Mouse (Mus musculus) forebrain, embryonic 15.5 days (tissue): ENCODE data around the gene Serpina12. TPM values are rescaled to one million over a fixed set of nuclear protein-coding genes. Genes with fewer than 3 reads are reported as not detected.

ENCODE experiments used
- ATAC-seq: fragments of 200-750 bp; cut with Nextera tagmentation; replicated peaks from 2 replicates; pipeline ENCODE4 v1.8.0; 2017; ENCODE audit warnings: mild to moderate bottlenecking, moderate TSS enrichment, moderate library complexity
- H3K27ac ChIP-seq: fragments of 300-500 bp; sonication (generic); replicated peaks from 2 replicates; pipeline ENCODE4 v1.5.1; 2015; ENCODE audit warnings: mild to moderate bottlenecking, inconsistent platforms
- H3K27me3 ChIP-seq: fragments of 300-500 bp; sonication (generic); 2 replicates; pipeline ENCODE4 v1.6.1; 2015; ENCODE audit warnings: inconsistent platforms
- H3K36me3 ChIP-seq: fragments of 300-500 bp; sonication (generic); 2 replicates; pipeline ENCODE4 v1.6.1; 2015; ENCODE audit warnings: mild to moderate bottlenecking, inconsistent platforms
- H3K4me1 ChIP-seq: fragments of 300-500 bp; sonication (generic); 2 replicates; pipeline ENCODE4 v1.6.1; 2015; ENCODE audit warnings: inconsistent platforms
- H3K4me2 ChIP-seq: fragments of 300-500 bp; sonication (generic); replicated peaks from 2 replicates; pipeline ENCODE4 v1.6.1; 2015; ENCODE audit warnings: mild to moderate bottlenecking, inconsistent platforms
- H3K4me3 ChIP-seq: fragments of 300-500 bp; sonication (generic); 2 replicates; pipeline ENCODE4 v1.5.1; 2015; ENCODE audit warnings: mild to moderate bottlenecking, inconsistent platforms
- H3K9ac ChIP-seq: fragments of 300-500 bp; sonication (generic); replicated peaks from 2 replicates; pipeline ENCODE4 v1.6.1; 2015; ENCODE audit warnings: mild to moderate bottlenecking, inconsistent platforms
- H3K9me3 ChIP-seq: fragments of 300-500 bp; sonication (generic); 2 replicates; pipeline ENCODE4 v1.6.1; 2016; ENCODE audit warnings: inconsistent platforms
- WGBS: fragments of 180-500 bp; shearing (Covaris S2); methylation state at CpG from one replicate; pipeline ENCODE4 v1.1.7; 2015; ENCODE audit warnings: mixed read lengths; 5-methylcytosine and 5-hydroxymethylcytosine counted together
- polyA plus RNA-seq: library from polyadenylated mRNA; unstranded; fragments of >200 nt; fragmentation: Nextera tagmentation; extraction: Ambion mirVana; gene quantifications from 2 replicates; pipeline ENCODE4 v1.2.1, GENCODE M21; 2015

The Serpina12 gene
- polyA plus RNA-seq = not detected in 2 replicates

- WGBS = 94% methylated on average over 7 of the region's 7 CpGs
- ATAC-seq = no peak
Observed at GRCm38 (mm10) chr12:104044343-104044742, at the start of gene Serpina12. Serpina12 (minus strand) TSS chr12:104044443.

DNA sequence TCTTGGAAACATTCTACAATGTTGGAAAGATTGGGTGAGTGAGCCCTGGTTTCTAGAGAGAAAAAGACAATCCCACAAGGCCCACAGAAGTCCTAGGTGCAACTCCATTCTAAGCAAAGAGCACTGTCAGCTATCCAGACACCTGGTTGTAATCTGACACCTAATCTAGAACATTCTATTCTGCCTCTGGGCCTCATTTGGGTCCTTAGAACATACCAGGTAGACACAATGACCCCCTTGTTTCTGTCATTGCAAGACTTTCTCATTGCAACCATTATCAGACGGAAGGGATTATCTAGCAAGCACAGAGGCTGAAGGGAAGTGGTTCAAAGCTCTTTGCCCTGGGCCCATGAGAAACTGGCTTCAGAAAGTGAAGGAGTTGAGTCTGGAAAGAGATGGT lies 47.1 kb upstream of the Serpina12 start:
- Histone ChIP-seq H3K4me1 (no peaks in the 10 kb centered on the region), H3K4me2 (no peak overlapping the region), H3K36me3 (no peaks in the 10 kb centered on the region), H3K27me3 (no peaks in the 10 kb centered on the region), H3K27ac (no peak overlapping the region), H3K9ac (no peak overlapping the region), H3K9me3 (no peaks in the 10 kb centered on the region), H3K4me3 (no peak overlapping the region)
- 82% methylated on average over 1 of the region's 1 CpGs for WGBS
- no peak for ATAC-seq

More at GRCm38 (mm10) chr12:104044343-104044742, at the start of gene Serpina12:
- Histone ChIP-seq H3K9ac (no peak within 1 kb of the TSS), H3K4me3 (no peak within 1 kb of the TSS), H3K27ac (no peak within 1 kb of the TSS), H3K36me3 (no peaks in the 10 kb centered on the region), H3K9me3 (no peaks in the 10 kb centered on the region), H3K27me3 (no peaks in the 10 kb centered on the region), H3K4me2 (no peak within 1 kb of the TSS), H3K4me1 (no peaks in the 10 kb centered on the region)

DNA sequence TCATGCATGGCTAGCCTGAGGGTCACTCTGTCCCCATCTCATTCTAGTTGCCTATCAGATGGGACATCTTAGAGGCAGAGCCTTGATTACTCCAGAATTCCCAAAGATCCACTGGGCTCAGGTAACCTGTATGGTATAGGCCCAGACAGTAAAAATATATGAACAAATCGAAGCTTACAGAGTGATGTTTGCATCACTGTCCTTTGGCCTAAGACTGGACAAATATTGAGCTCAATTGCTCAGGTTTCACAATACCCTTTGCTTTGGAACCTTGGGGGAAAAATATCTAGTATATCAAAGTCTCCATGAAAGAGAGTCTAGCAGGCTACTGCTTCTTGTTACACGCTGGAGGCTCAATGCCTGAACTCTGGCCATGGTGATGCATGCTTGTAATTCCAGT lies 45.9 kb upstream of the Serpina12 start:
- no peaks in the 10 kb centered on the region for H3K4me1 ChIP-seq
- 85% methylated on average over 2 of the region's 2 CpGs for WGBS
- H3K27me3 ChIP-seq = no peaks in the 10 kb centered on the region
- ATAC-seq = no peak
- no peaks in the 10 kb centered on the region for H3K9me3 ChIP-seq
- no peak overlapping the region for H3K27ac ChIP-seq
- no peak overlapping the region for H3K9ac ChIP-seq
- H3K4me3 ChIP-seq = no peak overlapping the region
- H3K4me2 ChIP-seq = no peak overlapping the region
- no peaks in the 10 kb centered on the region for H3K36me3 ChIP-seq

DNA sequence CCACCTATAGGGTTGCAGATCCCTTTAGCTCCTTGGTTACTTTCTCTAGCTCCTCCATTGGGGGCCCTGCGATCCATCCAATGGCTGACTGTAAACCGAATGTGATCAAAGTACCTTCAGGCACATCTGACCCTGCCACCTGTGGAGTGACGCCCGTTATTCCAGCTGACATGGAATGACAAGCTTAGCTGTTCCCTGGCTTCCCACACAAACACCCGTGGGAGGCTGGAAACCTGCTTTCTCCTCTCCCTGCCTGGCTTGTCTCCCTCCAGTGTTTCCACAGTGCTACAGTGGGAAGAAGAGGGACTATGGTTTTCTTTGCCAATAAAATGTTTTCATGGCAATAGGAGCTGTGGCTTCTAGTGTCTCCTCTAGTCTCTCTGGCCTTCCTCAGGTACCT lies 28.0 kb upstream of the Serpina12 start:
- H3K9ac ChIP-seq = no peak overlapping the region
- WGBS = 68% methylated on average over 5 of the region's 5 CpGs
- no peak overlapping the region for H3K4me2 ChIP-seq
- H3K4me1 ChIP-seq = 0 out of 2 replicates have a peak, but pooled peaks cover 3% of the 10 kb centered on the region
- H3K9me3 ChIP-seq = no peaks in the 10 kb centered on the region
- H3K4me3 ChIP-seq = no peak overlapping the region
- H3K36me3 ChIP-seq = no peaks in the 10 kb centered on the region
- H3K27me3 ChIP-seq = no peaks in the 10 kb centered on the region
- no peak for ATAC-seq
- H3K27ac ChIP-seq = no peak overlapping the region

GRCm38 (mm10) chr12:104071708-104072107 lies 27.5 kb upstream of the Serpina12 start:
- ATAC-seq = no peak
- WGBS = 55% methylated on average over 1 of the region's 1 CpGs

GRCm38 (mm10) chr12:104069620-104070019 lies 25.4 kb upstream of the Serpina12 start:
- Histone ChIP-seq H3K27me3 (no peaks in the 10 kb centered on the region), H3K9ac (no peak overlapping the region), H3K27ac (no peak overlapping the region), H3K4me1 (0 out of 2 replicates have a peak, but pooled peaks cover 5% of the 10 kb centered on the region), H3K4me3 (no peak overlapping the region), H3K36me3 (no peaks in the 10 kb centered on the region), H3K9me3 (no peaks in the 10 kb centered on the region), H3K4me2 (no peak overlapping the region)
- ATAC-seq = peak; percentile 65
- WGBS = 9% methylated on average over 2 of the region's 2 CpGs

More at GRCm38 (mm10) chr12:104071708-104072107, 27.5 kb upstream of the Serpina12 start:
- Histone ChIP-seq H3K9me3 (no peaks in the 10 kb centered on the region), H3K36me3 (no peaks in the 10 kb centered on the region), H3K27me3 (no peaks in the 10 kb centered on the region), H3K4me2 (no peak overlapping the region), H3K27ac (no peak overlapping the region), H3K9ac (no peak overlapping the region), H3K4me3 (no peak overlapping the region), H3K4me1 (0 out of 2 replicates have a peak, but pooled peaks cover 5% of the 10 kb centered on the region)

DNA sequence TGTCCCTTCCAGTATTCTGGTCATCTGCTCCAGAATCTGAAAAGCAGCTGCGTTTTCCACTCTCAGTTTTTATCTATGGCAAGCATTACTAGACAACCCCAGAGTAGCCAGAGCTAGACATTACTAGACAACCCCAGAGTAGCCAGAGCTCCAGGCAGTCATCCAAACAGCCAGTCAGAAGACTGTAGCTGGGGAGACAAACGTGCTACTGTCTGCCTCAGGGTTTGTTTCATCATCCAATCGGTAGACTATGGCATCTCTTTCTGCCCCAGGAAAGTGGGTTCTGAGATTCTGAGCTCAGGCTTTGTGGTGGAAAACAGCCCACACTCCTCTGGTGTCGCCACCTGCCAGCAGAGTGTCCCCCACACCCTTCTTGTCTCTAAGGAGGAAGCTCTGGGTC lies 23.3 kb upstream of the Serpina12 start:
- H3K4me3 ChIP-seq = peak overlapping the region; percentile 21
- no peaks in the 10 kb centered on the region for H3K9me3 ChIP-seq
- no peak overlapping the region for H3K9ac ChIP-seq
- H3K36me3 ChIP-seq = no peaks in the 10 kb centered on the region
- H3K4me2 ChIP-seq = peak overlapping the region; percentile 33
- no peaks in the 10 kb centered on the region for H3K27me3 ChIP-seq
- H3K4me1 ChIP-seq = 0 out of 2 replicates have a peak, but pooled peaks cover 5% of the 10 kb centered on the region
- ATAC-seq = peak; percentile 65
- H3K27ac ChIP-seq = no peak overlapping the region
- WGBS = 13% methylated on average over 4 of the region's 4 CpGs

GRCm38 (mm10) chr12:104066241-104066640 lies 22.0 kb upstream of the Serpina12 start:
- no peaks in the 10 kb centered on the region for H3K27me3 ChIP-seq
- H3K27ac ChIP-seq = no peak overlapping the region
- no peaks in the 10 kb centered on the region for H3K36me3 ChIP-seq
- WGBS = 15% methylated on average over 8 of the region's 8 CpGs
- no peak overlapping the region for H3K9ac ChIP-seq
- no peaks in the 10 kb centered on the region for H3K9me3 ChIP-seq
- ATAC-seq = no peak
- H3K4me3 ChIP-seq = no peak overlapping the region
- no peak overlapping the region for H3K4me2 ChIP-seq
- H3K4me1 ChIP-seq = 0 out of 2 replicates have a peak, but pooled peaks cover 5% of the 10 kb centered on the region

DNA sequence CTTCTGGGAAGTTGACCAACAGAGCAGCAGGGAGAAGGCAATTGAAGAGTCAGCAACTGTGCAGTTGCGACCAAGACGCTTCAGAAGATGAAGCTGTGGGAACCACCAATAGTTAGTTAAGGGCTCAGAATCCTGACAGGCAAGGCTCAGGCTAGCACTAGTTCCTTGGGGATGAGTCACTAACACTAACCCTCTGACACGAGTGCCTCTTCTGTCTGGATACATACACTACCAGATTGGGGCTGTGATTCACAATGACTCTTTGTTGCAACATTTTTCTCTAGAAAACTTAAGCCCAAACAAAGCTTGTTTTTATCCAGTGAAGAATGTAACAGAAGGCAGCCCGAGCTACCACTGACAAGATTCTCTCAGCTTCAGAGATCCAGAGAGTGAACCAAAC lies 20.8 kb upstream of the Serpina12 start:
- WGBS = 82% methylated on average over 4 of the region's 4 CpGs
- ATAC-seq = no peak
- H3K9me3 ChIP-seq = no peaks in the 10 kb centered on the region
- no peaks in the 10 kb centered on the region for H3K27me3 ChIP-seq
- H3K4me3 ChIP-seq = no peak overlapping the region
- no peak overlapping the region for H3K4me2 ChIP-seq
- 0 out of 2 replicates have a peak, but pooled peaks cover 5% of the 10 kb centered on the region for H3K4me1 ChIP-seq
- no peak overlapping the region for H3K27ac ChIP-seq
- no peak overlapping the region for H3K9ac ChIP-seq
- H3K36me3 ChIP-seq = no peaks in the 10 kb centered on the region

DNA sequence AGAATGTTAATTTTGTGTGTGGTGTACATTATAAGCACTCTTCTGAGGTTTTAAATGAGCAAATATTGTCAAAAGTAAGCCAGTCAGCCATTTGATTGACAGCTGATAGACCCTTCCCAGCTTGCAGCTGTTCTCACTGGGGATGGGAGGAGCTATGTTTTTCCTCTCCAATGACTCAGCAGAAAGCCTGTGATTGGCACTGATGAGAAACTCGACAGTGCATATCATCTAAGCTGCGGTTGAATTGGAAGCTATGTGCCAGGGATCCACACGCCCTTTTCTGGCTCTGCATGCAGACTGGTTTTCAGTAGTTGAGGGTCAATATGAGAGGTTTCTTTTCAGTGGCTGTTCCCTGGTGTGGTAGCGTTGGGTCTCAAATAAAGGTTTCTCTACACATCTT lies 20.3 kb upstream of the Serpina12 start:
- no peak for ATAC-seq
- Histone ChIP-seq H3K4me3 (no peak overlapping the region), H3K4me2 (no peak overlapping the region), H3K36me3 (no peaks in the 10 kb centered on the region), H3K9ac (no peak overlapping the region), H3K27me3 (no peaks in the 10 kb centered on the region), H3K9me3 (no peaks in the 10 kb centered on the region), H3K27ac (no peak overlapping the region), H3K4me1 (0 out of 2 replicates have a peak, but pooled peaks cover 5% of the 10 kb centered on the region)
- WGBS = 55% methylated on average over 4 of the region's 4 CpGs

DNA sequence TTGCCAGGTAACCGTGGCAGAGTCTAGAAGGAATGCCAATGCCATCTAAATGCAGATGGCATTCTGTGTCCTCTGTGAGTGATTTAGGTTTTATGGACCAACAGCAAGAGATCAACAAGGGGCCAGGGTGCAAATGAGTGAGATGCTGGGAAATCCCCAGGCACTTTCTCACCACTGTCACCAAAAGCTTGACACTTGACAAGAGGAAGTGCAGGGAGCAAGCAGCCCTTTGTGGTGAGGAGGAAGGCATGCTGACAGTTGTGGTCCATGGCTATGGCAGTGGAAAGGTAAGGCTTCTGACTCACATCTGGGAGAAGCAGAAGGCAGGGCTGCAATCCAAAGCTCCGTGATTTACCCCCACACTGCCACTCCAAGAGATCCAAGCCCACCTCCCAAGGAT lies 17.6 kb upstream of the Serpina12 start:
- Histone ChIP-seq H3K4me1 (peaks cover 6% of the 10 kb centered on the region), H3K27ac (no peak overlapping the region), H3K9me3 (no peaks in the 10 kb centered on the region), H3K36me3 (no peaks in the 10 kb centered on the region), H3K4me3 (no peak overlapping the region), H3K4me2 (no peak overlapping the region), H3K9ac (no peak overlapping the region), H3K27me3 (no peaks in the 10 kb centered on the region)
- ATAC-seq = no peak
- WGBS = 68% methylated on average over 2 of the region's 2 CpGs

DNA sequence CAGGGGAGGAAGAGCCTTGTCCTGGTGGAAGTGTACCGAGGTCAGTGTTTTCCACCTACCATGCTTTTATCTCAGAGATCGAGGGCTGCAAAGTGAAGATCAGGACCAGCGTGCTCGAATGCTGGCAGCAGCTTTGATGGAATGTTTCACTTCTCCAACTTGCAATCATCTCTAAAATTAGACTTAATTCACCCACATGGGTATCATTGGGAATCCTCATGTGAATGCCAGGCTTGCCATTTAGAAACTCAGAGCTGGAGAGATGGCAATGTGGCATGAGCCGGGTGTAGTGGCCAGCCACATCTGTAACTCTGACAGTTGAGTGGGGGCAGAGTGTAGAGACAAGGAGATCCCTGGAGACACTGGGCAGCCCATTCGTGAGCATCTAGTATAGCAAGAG lies 15.9 kb upstream of the Serpina12 start:
- 77% methylated on average over 6 of the region's 6 CpGs for WGBS
- Histone ChIP-seq H3K4me2 (no peak overlapping the region), H3K27ac (no peak overlapping the region), H3K9ac (no peak overlapping the region), H3K36me3 (no peaks in the 10 kb centered on the region), H3K27me3 (no peaks in the 10 kb centered on the region), H3K9me3 (no peaks in the 10 kb centered on the region), H3K4me1 (peaks cover 8% of the 10 kb centered on the region), H3K4me3 (no peak overlapping the region)
- no peak for ATAC-seq

DNA sequence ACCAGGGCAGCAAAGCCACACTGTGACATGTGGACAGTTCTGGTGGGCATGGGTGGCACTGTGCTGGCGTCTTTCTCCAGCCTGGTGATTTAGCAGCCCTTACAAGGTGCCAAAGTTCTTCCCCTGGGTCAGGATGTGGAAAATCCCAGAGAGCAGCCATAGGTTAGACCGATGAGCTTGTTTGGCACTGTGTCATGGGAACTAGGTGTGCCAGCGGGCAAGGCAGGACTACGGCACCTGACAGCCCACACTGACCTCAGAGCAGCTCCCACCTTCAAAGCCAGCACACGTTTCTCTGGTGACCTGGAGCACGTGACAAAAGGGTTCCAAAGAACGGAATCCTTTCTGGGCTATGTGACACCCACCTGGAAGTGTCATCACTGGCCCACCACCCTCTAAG lies 13.3 kb upstream of the Serpina12 start:
- no peak overlapping the region for H3K4me2 ChIP-seq
- no peak overlapping the region for H3K9ac ChIP-seq
- H3K36me3 ChIP-seq = no peaks in the 10 kb centered on the region
- no peak overlapping the region for H3K4me3 ChIP-seq
- H3K27me3 ChIP-seq = no peaks in the 10 kb centered on the region
- 84% methylated on average over 7 of the region's 7 CpGs for WGBS
- H3K27ac ChIP-seq = no peak overlapping the region; the same call in 1 of the 2 replicates
- H3K4me1 ChIP-seq = peaks cover 8% of the 10 kb centered on the region
- H3K9me3 ChIP-seq = no peaks in the 10 kb centered on the region
- 0 out of 2 replicates have a peak, but pooled peaks have one; percentile 9 for ATAC-seq
